Mouse (Mus musculus): ENCODE data around the gene Bcl2l1. TPM values are rescaled to one million over a fixed set of nuclear protein-coding genes. Genes with fewer than 3 reads are reported as not detected.
A peak's percentile ranks its signal among the peaks of the same experiment; 100 is the strongest.

The Bcl2l1 gene
- total RNA-seq, 4 experiments from 2014 or later = 124 to 140 (median 132) TPM

GRCm38 (mm10) chr2:152739031-152739841 is 92.3 kb downstream of the Bcl2l1 start:
- DNase-seq (ENCODE audit: low spot score in 2 of 2) = no peak

- no peak for DNase-seq (ENCODE audit: low spot score in 2 of 2)
Observed at GRCm38 (mm10) chr2:152738341-152738740, 93.2 kb downstream of the Bcl2l1 start.

GRCm38 (mm10) chr2:152737306-152738221 is 94.0 kb downstream of the Bcl2l1 start:
- DNase-seq (ENCODE audit: low spot score in 2 of 2) = no peak

- DNase-seq (ENCODE audit: low spot score in 2 of 2) = no peak
Observed at GRCm38 (mm10) chr2:152736748-152737147, 94.8 kb downstream of the Bcl2l1 start.

GRCm38 (mm10) chr2:152736090-152736601 is 95.4 kb downstream of the Bcl2l1 start, which contains the start of gene Id1:
Gene Id1 (plus strand): TSS chr2:152736251.
- peak; percentile 50 to 53 for DNase-seq (ENCODE audit: low spot score in 2 of 2)

GRCm38 (mm10) chr2:152734984-152735383 is 96.5 kb downstream of the Bcl2l1 start:
- peak; percentile 91 for DNase-seq (ENCODE audit: low spot score in 2 of 2)

- DNase-seq (ENCODE audit: low spot score in 2 of 2) = no peak
Observed at GRCm38 (mm10) chr2:152734501-152734900, 97.0 kb downstream of the Bcl2l1 start.

- no peak for DNase-seq (ENCODE audit: low spot score in 2 of 2)
Observed at GRCm38 (mm10) chr2:152733201-152733600, 98.3 kb downstream of the Bcl2l1 start.

Small RNAs within 50 kb of the gene (microRNA-seq; reads per million reads assigned to microRNA genes)
- 0 reads per million in 2 experiments for gene Gm23802
- gene Mir5622 = 0 reads per million in 2 experiments

Other genes with a start within 250 kb of the Bcl2l1 start
- not detected for gene Defb45, start 232.3 kb downstream of the Bcl2l1 start, total RNA-seq (2022)
- not detected for gene Defb36, start 227.4 kb downstream of the Bcl2l1 start, total RNA-seq (2022)
- gene Defb25, start 208.7 kb downstream of the Bcl2l1 start, total RNA-seq (2022) = not detected
- gene Rem1, start 204.8 kb downstream of the Bcl2l1 start, total RNA-seq (2022) = 1 to 10 TPM in 1 of 4 experiments, under 1 TPM in 3; 0.61 to 1.1 (median 0.72) TPM
- 10 to 100 TPM; 69.8 to 81.5 (median 78.5) TPM for gene H13, start 162.3 kb downstream of the Bcl2l1 start, total RNA-seq (2022)
- gene Mcts2, start 144.7 kb downstream of the Bcl2l1 start, total RNA-seq (2022) = 10 to 100 TPM; 17.7 to 21.8 (median 19.0) TPM
- gene Id1, start 95.5 kb downstream of the Bcl2l1 start, total RNA-seq (2022) = 10 to 100 TPM; 18.1 to 24.9 (median 22.5) TPM
- gene Cox4i2, start 77.6 kb downstream of the Bcl2l1 start, total RNA-seq (2022) = 1 to 10 TPM in 3 of 4 experiments, under 1 TPM in 1; 0.92 to 2.4 (median 2.2) TPM
- 1 to 10 TPM; 1.2 to 2.3 (median 1.7) TPM for gene Tpx2, start 16.2 kb upstream of the Bcl2l1 start, total RNA-seq (2022)
- not detected for gene Mylk2, start 79.6 kb upstream of the Bcl2l1 start, total RNA-seq (2022)
- gene Foxs1, start 101.5 kb upstream of the Bcl2l1 start, total RNA-seq (2022) = under 1 TPM; 0.50 to 0.96 (median 0.78) TPM
- 10 to 100 TPM; 11.5 to 15.4 (median 12.6) TPM for gene Dusp15, start 120.0 kb upstream of the Bcl2l1 start, total RNA-seq (2022)
- 1 to 10 TPM in 3 of 4 experiments, under 1 TPM in 1; 0.95 to 1.9 (median 1.5) TPM for gene Ttll9, start 130.8 kb upstream of the Bcl2l1 start, total RNA-seq (2022)
- 10 to 100 TPM; 39.5 to 56.6 (median 50.7) TPM for gene Pdrg1, start 183.7 kb upstream of the Bcl2l1 start, total RNA-seq (2022)
- 1 to 10 TPM; 1.4 to 2.3 (median 2.0) TPM for gene Xkr7, start 200.1 kb upstream of the Bcl2l1 start, total RNA-seq (2022)
- 1 to 10 TPM; 4.9 to 6.4 (median 5.6) TPM for gene Ccm2l, start 234.2 kb upstream of the Bcl2l1 start, total RNA-seq (2022)

Data from layer of hippocampus, adult 8-10 months (tissue).